ENCODE assay signal across 8 mouse cellular contexts in the genomic region with DNA sequence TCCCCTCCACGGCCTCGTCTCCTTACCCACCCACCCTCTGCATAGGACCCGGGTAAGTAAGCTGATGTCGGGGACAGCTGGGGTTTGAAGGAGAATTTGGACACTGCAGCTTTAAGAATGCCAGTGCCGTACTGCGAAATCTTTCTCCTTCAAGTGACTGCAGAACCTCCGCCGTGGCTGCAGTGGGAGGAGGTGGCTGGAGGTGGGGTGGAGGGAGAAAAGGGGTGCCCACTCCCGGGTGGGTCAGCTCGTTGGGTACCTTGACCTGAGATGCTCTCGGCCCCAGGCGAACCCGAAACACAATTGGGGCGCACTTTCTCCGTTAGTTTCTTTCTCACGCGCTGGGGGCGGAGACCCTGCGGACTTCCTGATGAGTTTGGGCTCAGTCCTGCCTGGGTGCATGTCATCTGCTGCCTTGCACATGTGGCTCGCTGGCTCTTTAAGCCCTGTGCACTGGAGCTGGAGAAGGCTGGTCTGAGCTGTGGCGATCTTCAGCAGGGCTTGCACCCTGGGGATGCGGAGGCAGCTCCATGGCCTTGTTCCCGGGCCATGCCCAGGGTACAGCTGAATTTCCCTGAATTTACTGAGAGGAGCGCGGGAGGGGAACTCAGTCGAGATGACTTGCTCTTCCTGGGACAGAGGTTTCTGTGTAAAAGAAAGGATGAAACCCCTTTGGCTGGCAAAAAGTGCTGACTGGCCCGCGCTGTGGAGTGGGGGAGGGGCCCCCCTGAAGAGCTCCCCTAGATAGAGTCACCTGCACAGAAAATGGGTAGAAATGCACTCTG. TPM values are rescaled to one million over a fixed set of nuclear protein-coding genes. Genes with fewer than 3 reads are reported as not detected.
A peak's percentile ranks its signal among the peaks of the same experiment; 100 is the strongest.
DNase-seq lines count a peak whose midpoint lies in the region; ATAC-seq and TF ChIP-seq lines count a peak whose summit lies in the region.

No protein-coding gene starts in this region.

- no peak for ATAC-seq in forebrain, embryonic 14.5 days
- ATAC-seq in kidney, postnatal 0 days (replicated peaks; ENCODE audit: low FRiP score, low read depth), result no peak
- peak; percentile 38; the same call in 1 of the 2 replicates for ATAC-seq in midbrain, embryonic 11.5 days (ENCODE audit: low FRiP score)

- 0 out of 2 replicates have a peak, but pooled peaks cover 3% of the 10 kb centered on the region for H3K4me1 ChIP-seq in spleen, adult 2 months (ENCODE audit: control insufficient read depth, insufficient read depth, insufficient read length)
- H3K4me1 ChIP-seq in brown adipose tissue, adult 24 weeks (ENCODE audit: control insufficient read depth, insufficient read depth, insufficient read length, low read length), result no peaks in the 10 kb centered on the region
- H3K4me1 ChIP-seq in forebrain, embryonic 14.5 days (ENCODE audit: control insufficient read depth, insufficient read depth, low read length), result peaks cover 11% of the 10 kb centered on the region
- peaks cover 5% of the 10 kb centered on the region; the same call in 1 of the 2 replicates for H3K4me1 ChIP-seq in kidney, postnatal 0 days (replicated peaks; ENCODE audit: insufficient read depth, low read length)
- H3K4me1 ChIP-seq in midbrain, embryonic 11.5 days (ENCODE audit: control insufficient read depth, insufficient read depth, low read length), result peaks cover 19% of the 10 kb centered on the region

- H3K36me3 ChIP-seq in spleen, adult 2 months (ENCODE audit: control insufficient read depth, insufficient read depth, low read length), result no peaks in the 10 kb centered on the region
- H3K36me3 ChIP-seq in forebrain, embryonic 14.5 days (ENCODE audit: control insufficient read depth, insufficient read depth, low read length), result no peaks in the 10 kb centered on the region
- no peaks in the 10 kb centered on the region for H3K36me3 ChIP-seq in kidney, postnatal 0 days (ENCODE audit: insufficient read depth, low read length)
- no peaks in the 10 kb centered on the region for H3K36me3 ChIP-seq in midbrain, embryonic 11.5 days (ENCODE audit: control insufficient read depth, insufficient read depth, low read length)

- WGBS in spleen, adult 2 months, result under 1% methylated on average over 28 of the region's 28 CpGs
- under 1% methylated on average over 28 of the region's 28 CpGs for WGBS in forebrain, embryonic 14.5 days
- WGBS in kidney, postnatal 0 days, result 2% methylated on average over 28 of the region's 28 CpGs
- under 1% methylated on average over 28 of the region's 28 CpGs for WGBS in midbrain, embryonic 11.5 days

- H3K27ac ChIP-seq in spleen, adult 2 months (ENCODE audit: insufficient read depth, low read length), result no peak overlapping the region
- H3K27ac ChIP-seq in brown adipose tissue, adult 24 weeks (replicated peaks; ENCODE audit: low read depth, low read length), result no peak overlapping the region
- H3K27ac ChIP-seq in forebrain, embryonic 14.5 days (ENCODE audit: low read depth, low read length), result no peak overlapping the region
- H3K27ac ChIP-seq in kidney, postnatal 0 days, result no peak overlapping the region
- H3K27ac ChIP-seq in midbrain, embryonic 11.5 days (ENCODE audit: low read depth, low read length), result no peak overlapping the region

- peak overlapping the region; percentile 81 for H3K4me3 ChIP-seq in spleen, adult 2 months (ENCODE audit: extremely low read depth, insufficient read depth, insufficient read length)
- H3K4me3 ChIP-seq in brown adipose tissue, adult 24 weeks (ENCODE audit: insufficient read depth, low read depth, low read length), result peak overlapping the region; percentile 57
- H3K4me3 ChIP-seq in forebrain, embryonic 14.5 days (ENCODE audit: low read depth, low read length), result peak overlapping the region; percentile 36
- H3K4me3 ChIP-seq in kidney, postnatal 0 days (replicated peaks; ENCODE audit: low read depth, low read length), result peak overlapping the region; percentile 50
- H3K4me3 ChIP-seq in midbrain, embryonic 11.5 days (ENCODE audit: low read depth, low read length), result peak overlapping the region; percentile 35

- H3K9ac ChIP-seq in forebrain, embryonic 14.5 days (ENCODE audit: low read length), result peak overlapping the region; percentile 45
- peak overlapping the region; percentile 35 for H3K9ac ChIP-seq in kidney, postnatal 0 days (ENCODE audit: low read depth, low read length)
- H3K9ac ChIP-seq in midbrain, embryonic 11.5 days (ENCODE audit: low read length), result peak overlapping the region; percentile 41

- peak in 1 of 2 experiments; percentile 32 for DNase-seq in spleen, adult 2 months (ENCODE audit: low read depth in 1 of 2, low spot score in 2 of 2)
- DNase-seq in spleen, postnatal 4 days (ENCODE audit: low spot score in 2 of 2), result no peak
- peak; percentile 38 for DNase-seq in forebrain, embryonic 14.5 days (ENCODE audit: low spot score)
- peak; percentile 63 for DNase-seq in kidney, postnatal 0 days (ENCODE audit: low spot score)
- DNase-seq in midbrain, embryonic 11.5 days (ENCODE audit: low spot score, missing footprints), result peak; percentile 94
- peak; percentile 33 for DNase-seq in thymus, postnatal 0 days (ENCODE audit: low spot score)
- DNase-seq in gastrocnemius, adult 8-10 months (ENCODE audit: low spot score in 2 of 2), result no peak

- TF ChIP-seq CTCF in spleen, adult 2 months (IDR thresholded peaks at IDR 0.05; ENCODE audit: extremely low read depth, insufficient read depth, insufficient read length, insufficient replicate concordance), result no peak
- TF ChIP-seq CTCF in kidney, postnatal 0 days (IDR thresholded peaks at IDR 0.05; ENCODE audit: low read depth), result no peak

- H3K9me3 ChIP-seq in forebrain, embryonic 14.5 days (replicated peaks; ENCODE audit: control insufficient read depth, low read length), result no peaks in the 10 kb centered on the region
- H3K9me3 ChIP-seq in kidney, postnatal 0 days (replicated peaks; ENCODE audit: low read length), result no peaks in the 10 kb centered on the region
- no peaks in the 10 kb centered on the region for H3K9me3 ChIP-seq in midbrain, embryonic 11.5 days (ENCODE audit: control insufficient read depth, low read length)

- H3K27me3 ChIP-seq in spleen, adult 2 months (ENCODE audit: control insufficient read depth, insufficient read depth, low read length), result peaks cover 17% of the 10 kb centered on the region
- peaks cover 71% of the 10 kb centered on the region for H3K27me3 ChIP-seq in forebrain, embryonic 14.5 days (replicated peaks; ENCODE audit: control insufficient read depth, insufficient read depth, low read length)
- peaks cover 55% of the 10 kb centered on the region for H3K27me3 ChIP-seq in kidney, postnatal 0 days (ENCODE audit: insufficient read depth, low read length)
- H3K27me3 ChIP-seq in midbrain, embryonic 11.5 days (ENCODE audit: control insufficient read depth, insufficient read depth, low read length), result peaks cover 71% of the 10 kb centered on the region

- peak overlapping the region; percentile 82 for H3K4me2 ChIP-seq in forebrain, embryonic 14.5 days (ENCODE audit: low read length)
- H3K4me2 ChIP-seq in kidney, postnatal 0 days (ENCODE audit: low read length), result peak overlapping the region; percentile 95
- peak overlapping the region; percentile 75 for H3K4me2 ChIP-seq in midbrain, embryonic 11.5 days

- TF ChIP-seq POLR2A in spleen, adult 2 months (IDR thresholded peaks at IDR 0.05; ENCODE audit: low read depth, low read length), result no peak

RNA-seq across cellular contexts. Expression of gene H6pd, which starts 21.8 kb away (rescaled TPM):
- polyA plus RNA-seq in spleen, adult 2 months (2012; rRNA removed), result 36.1 and 45.6 TPM in 2 replicates
- polyA plus RNA-seq in brown adipose tissue, adult 24 weeks (2012; ENCODE audit: insufficient read depth, insufficient read length, missing spikeins), result 66.4 and 85.8 TPM in 2 replicates
- polyA plus RNA-seq in forebrain, embryonic 14.5 days (2014; fragmentation: Nextera tagmentation; extraction: Ambion mirVana), result 1.5 and 1.8 TPM in 2 replicates
- 27.2 and 27.8 TPM in 2 replicates for polyA plus RNA-seq in kidney, postnatal 0 days (2015; fragmentation: Nextera tagmentation; extraction: Ambion mirVana)
- polyA plus RNA-seq in midbrain, embryonic 11.5 days (2014; fragmentation: Nextera tagmentation; extraction: Ambion mirVana), result 1.7 and 2.4 TPM in 2 replicates
- polyA plus RNA-seq in thymus, postnatal 0 days (2015; fragmentation: Nextera tagmentation; extraction: Ambion mirVana), result 12.3 and 13.8 TPM in 2 replicates
- 10 to 100 TPM; 47.5 to 82.4 (median 65.4) TPM for total RNA-seq in gastrocnemius, adult 8-10 months (2022)

RNA-seq across cellular contexts. Expression of gene Gpr157, which starts 56.5 kb away (rescaled TPM):
- polyA plus RNA-seq in spleen, adult 2 months (2012; rRNA removed), result 4.2 and 5.8 TPM in 2 replicates
- polyA plus RNA-seq in brown adipose tissue, adult 24 weeks (2012; ENCODE audit: insufficient read depth, insufficient read length, missing spikeins), result 2.0 and 2.4 TPM in 2 replicates
- polyA plus RNA-seq in forebrain, embryonic 14.5 days (2014; fragmentation: Nextera tagmentation; extraction: Ambion mirVana), result 0.05 and 0.06 TPM in 2 replicates
- 0.18 and 0.28 TPM in 2 replicates for polyA plus RNA-seq in kidney, postnatal 0 days (2015; fragmentation: Nextera tagmentation; extraction: Ambion mirVana)
- polyA plus RNA-seq in midbrain, embryonic 11.5 days (2014; fragmentation: Nextera tagmentation; extraction: Ambion mirVana), result 0.10 and 0.15 TPM in 2 replicates
- 0.42 and 0.59 TPM in 2 replicates for polyA plus RNA-seq in thymus, postnatal 0 days (2015; fragmentation: Nextera tagmentation; extraction: Ambion mirVana)
- total RNA-seq in gastrocnemius, adult 8-10 months (2022), result 10 to 100 TPM; 32.3 to 43.2 (median 36.3) TPM

Comparison
In these comparisons a context has a peak if more than half of its experiments do, and no peak if none do; other contexts are left out.
1. DNase-seq: peak in forebrain, embryonic 14.5 days (single experiment), kidney, postnatal 0 days (single experiment), midbrain, embryonic 11.5 days (single experiment) and thymus, postnatal 0 days (single experiment); none in spleen, postnatal 4 days (0 of 2) and gastrocnemius, adult 8-10 months (0 of 2).
2. Peak in every context shown above with its lines, with median percentiles within 50 percentile points of each other: H3K4me3 ChIP-seq, H3K4me2 ChIP-seq and H3K9ac ChIP-seq.